Mouse (Mus musculus): ENCODE results near the gene Lce1c. TPM values are rescaled to one million over a fixed set of nuclear protein-coding genes. Genes with fewer than 3 reads are reported as not detected.

The Lce1c gene
- polyA plus RNA-seq (2012; rRNA removed) (not detected in 2 replicates), polyA plus RNA-seq (2014; fragmentation: Nextera tagmentation; extraction: Ambion mirVana) (not detected in 2 replicates)

DNA sequence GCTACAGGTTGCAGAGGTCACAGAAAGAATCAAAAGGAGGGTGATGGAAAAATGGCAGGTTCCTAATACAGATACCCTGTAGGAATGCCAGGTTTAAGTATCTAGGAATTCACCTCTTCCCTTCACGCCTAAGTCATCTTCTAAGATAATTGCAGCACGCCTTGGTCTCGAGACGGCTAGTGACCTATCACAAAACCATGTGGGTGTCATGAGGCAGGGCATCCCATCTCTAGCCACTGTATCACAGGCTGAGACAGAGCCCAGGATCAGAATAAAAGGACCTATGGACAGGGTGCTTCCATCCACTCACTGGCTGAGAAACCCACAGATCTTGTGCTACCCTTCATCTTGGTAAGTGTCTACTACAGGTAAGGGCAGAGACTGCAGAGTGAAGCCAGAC lies at the start of gene Lce1c:
Lce1c (plus strand) TSS at position 301 of the 400 bp plus-strand sequence.
- Histone ChIP-seq H3K4me2 (replicated peaks; ENCODE audit: low read depth, low read length, severe bottlenecking) (no peak within 1 kb of the TSS), H3K27ac (replicated peaks; ENCODE audit: low read depth, low read length) (no peak within 1 kb of the TSS), H3K9me3 (ENCODE audit: control insufficient read depth, low read length) (no peaks in the 10 kb centered on the region), H3K9ac (ENCODE audit: low read depth, low read length, severe bottlenecking) (no peak within 1 kb of the TSS), H3K27me3 (ENCODE audit: control insufficient read depth, insufficient read depth, low read length) (no peaks in the 10 kb centered on the region), H3K36me3 (ENCODE audit: control insufficient read depth, insufficient read depth, low read length) (no peaks in the 10 kb centered on the region), H3K4me3 (replicated peaks; ENCODE audit: low read length) (no peak within 1 kb of the TSS), H3K4me1 (ENCODE audit: control insufficient read depth, insufficient read depth, low read length) (no peaks in the 10 kb centered on the region)
- WGBS, result 94% methylated on average over 4 of the region's 4 CpGs
- ATAC-seq (ENCODE audit: low FRiP score, low read depth) (no peak), DNase-seq (ENCODE audit: low spot score) (no peak)
- no peak for TF ChIP-seq POLR2A (IDR thresholded peaks at IDR 0.05; ENCODE audit: borderline replicate concordance, extremely low read depth, insufficient read depth, insufficient read length)

DNA sequence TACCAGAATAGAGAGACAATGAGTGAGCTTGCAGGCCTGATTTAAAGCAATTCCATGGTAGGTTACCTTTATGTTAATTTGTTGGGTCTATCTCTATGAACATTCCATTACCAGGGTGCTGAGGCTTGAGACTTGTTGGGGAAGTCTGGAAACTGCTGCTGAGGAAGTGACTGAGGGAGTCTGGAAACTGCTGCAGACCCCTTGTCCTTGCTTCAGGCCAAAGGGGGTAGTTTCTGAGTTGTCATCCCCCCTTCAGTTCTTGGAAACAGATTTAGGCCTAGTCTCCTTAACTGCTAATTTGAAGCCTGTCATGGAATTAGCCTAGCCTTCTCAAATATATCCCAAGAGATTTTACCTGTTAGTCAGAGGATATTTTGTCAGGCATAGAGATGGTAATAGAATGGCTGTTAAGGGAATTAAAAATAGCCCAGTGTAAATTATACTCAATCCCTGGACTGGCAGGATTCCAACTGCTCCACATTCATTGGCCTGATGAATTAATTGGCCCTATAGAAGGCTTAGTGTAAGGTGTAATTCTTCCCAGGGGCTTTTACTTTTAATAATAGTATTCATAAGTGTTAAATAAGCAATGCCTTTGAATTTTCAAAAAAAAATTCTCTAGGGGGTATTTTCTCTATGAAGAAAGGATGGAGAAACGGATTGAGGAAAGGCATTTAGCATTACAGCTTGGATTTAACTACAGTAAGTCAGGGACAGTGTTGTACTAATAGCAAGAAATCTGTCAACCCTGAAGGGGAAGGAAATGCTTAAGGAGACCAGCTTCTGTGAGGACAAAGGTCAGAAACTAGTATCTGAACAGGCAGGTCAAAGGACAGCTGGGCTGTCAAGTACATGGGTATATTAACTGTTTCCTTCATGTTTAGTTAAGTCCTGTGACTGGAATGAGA lies 41.0 kb upstream of the Lce1c start:
- no peaks in the 10 kb centered on the region for H3K27me3 ChIP-seq (ENCODE audit: control insufficient read depth, insufficient read depth, low read length)
- ATAC-seq (ENCODE audit: low FRiP score, low read depth) (no peak), DNase-seq (ENCODE audit: low spot score) (no peak)
- H3K9ac ChIP-seq (ENCODE audit: low read depth, low read length, severe bottlenecking), result no peak overlapping the region
- no peak for TF ChIP-seq POLR2A (IDR thresholded peaks at IDR 0.05; ENCODE audit: borderline replicate concordance, extremely low read depth, insufficient read depth, insufficient read length)
- H3K4me3 ChIP-seq (replicated peaks; ENCODE audit: low read length), result no peak overlapping the region
- H3K4me2 ChIP-seq (replicated peaks; ENCODE audit: low read depth, low read length, severe bottlenecking), result no peak overlapping the region
- H3K4me1 ChIP-seq (ENCODE audit: control insufficient read depth, insufficient read depth, low read length), result no peaks in the 10 kb centered on the region
- no peaks in the 10 kb centered on the region for H3K9me3 ChIP-seq (ENCODE audit: control insufficient read depth, low read length)
- no peak overlapping the region for H3K27ac ChIP-seq (replicated peaks; ENCODE audit: low read depth, low read length)
- no peaks in the 10 kb centered on the region for H3K36me3 ChIP-seq (ENCODE audit: control insufficient read depth, insufficient read depth, low read length)
- WGBS, result 22% methylated on average over 1 of the region's 1 CpGs

DNA sequence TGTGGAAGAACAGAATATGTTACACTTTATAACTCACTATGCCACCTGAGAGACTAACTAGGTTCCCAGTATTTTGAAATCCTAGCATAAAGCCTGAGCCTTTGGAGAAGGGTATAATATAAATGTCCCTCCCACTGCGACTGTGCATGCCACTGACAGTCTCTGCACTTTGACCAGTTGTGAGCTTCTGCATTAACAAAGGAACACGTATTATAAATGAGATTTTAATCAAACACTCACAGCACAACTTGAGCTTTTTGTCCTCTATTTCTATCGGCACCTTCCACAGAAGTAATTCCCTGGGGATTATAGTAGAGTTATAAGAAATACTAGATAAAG lies 40.4 kb upstream of the Lce1c start:
- ATAC-seq (ENCODE audit: low FRiP score, low read depth) (no peak), DNase-seq (ENCODE audit: low spot score) (no peak)
- Histone ChIP-seq H3K9ac (ENCODE audit: low read depth, low read length, severe bottlenecking) (no peak overlapping the region), H3K27me3 (ENCODE audit: control insufficient read depth, insufficient read depth, low read length) (no peaks in the 10 kb centered on the region), H3K4me2 (replicated peaks; ENCODE audit: low read depth, low read length, severe bottlenecking) (no peak overlapping the region), H3K4me1 (ENCODE audit: control insufficient read depth, insufficient read depth, low read length) (no peaks in the 10 kb centered on the region), H3K27ac (replicated peaks; ENCODE audit: low read depth, low read length) (no peak overlapping the region), H3K4me3 (replicated peaks; ENCODE audit: low read length) (no peak overlapping the region), H3K9me3 (ENCODE audit: control insufficient read depth, low read length) (no peaks in the 10 kb centered on the region), H3K36me3 (ENCODE audit: control insufficient read depth, insufficient read depth, low read length) (no peaks in the 10 kb centered on the region)
- TF ChIP-seq POLR2A (IDR thresholded peaks at IDR 0.05; ENCODE audit: borderline replicate concordance, extremely low read depth, insufficient read depth, insufficient read length), result no peak
- 83% methylated on average over 3 of the region's 3 CpGs for WGBS

DNA sequence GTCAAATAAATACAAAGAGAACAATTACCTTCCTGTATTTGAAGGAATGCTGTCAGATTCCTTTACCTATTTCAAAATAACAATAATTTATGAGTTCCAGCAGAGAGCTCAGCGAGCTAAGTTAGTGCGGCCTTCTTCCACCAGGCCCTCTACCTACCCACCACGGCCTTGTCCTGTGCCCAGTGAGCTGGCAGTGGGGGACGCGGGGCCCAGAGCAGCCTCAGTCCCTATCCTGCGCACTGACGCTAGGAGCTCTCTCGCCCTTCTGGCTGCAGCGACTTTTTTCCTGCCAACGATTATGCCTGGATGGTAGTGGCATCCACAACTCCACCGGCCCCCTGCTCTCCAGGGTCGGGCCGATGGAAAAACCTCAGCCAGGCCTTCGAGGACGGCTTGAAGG lies 39.2 kb upstream of the Lce1c start:
- H3K27ac ChIP-seq (replicated peaks; ENCODE audit: low read depth, low read length), result no peak overlapping the region
- H3K4me3 ChIP-seq (replicated peaks; ENCODE audit: low read length), result no peak overlapping the region
- H3K4me1 ChIP-seq (ENCODE audit: control insufficient read depth, insufficient read depth, low read length), result no peaks in the 10 kb centered on the region
- DNase-seq (ENCODE audit: low spot score), result no peak
- 88% methylated on average over 15 of the region's 15 CpGs for whole genome bisulfite sequencing
- no peak overlapping the region for H3K4me2 ChIP-seq (replicated peaks; ENCODE audit: low read depth, low read length, severe bottlenecking)
- ATAC-seq (ENCODE audit: low FRiP score, low read depth), result no peak
- TF ChIP-seq POLR2A (IDR thresholded peaks at IDR 0.05; ENCODE audit: borderline replicate concordance, extremely low read depth, insufficient read depth, insufficient read length), result no peak
- no peaks in the 10 kb centered on the region for H3K9me3 ChIP-seq (ENCODE audit: control insufficient read depth, low read length)
- no peaks in the 10 kb centered on the region for H3K36me3 ChIP-seq (ENCODE audit: control insufficient read depth, insufficient read depth, low read length)
- H3K27me3 ChIP-seq (ENCODE audit: control insufficient read depth, insufficient read depth, low read length), result no peaks in the 10 kb centered on the region
- H3K9ac ChIP-seq (ENCODE audit: low read depth, low read length, severe bottlenecking), result no peak overlapping the region

DNA sequence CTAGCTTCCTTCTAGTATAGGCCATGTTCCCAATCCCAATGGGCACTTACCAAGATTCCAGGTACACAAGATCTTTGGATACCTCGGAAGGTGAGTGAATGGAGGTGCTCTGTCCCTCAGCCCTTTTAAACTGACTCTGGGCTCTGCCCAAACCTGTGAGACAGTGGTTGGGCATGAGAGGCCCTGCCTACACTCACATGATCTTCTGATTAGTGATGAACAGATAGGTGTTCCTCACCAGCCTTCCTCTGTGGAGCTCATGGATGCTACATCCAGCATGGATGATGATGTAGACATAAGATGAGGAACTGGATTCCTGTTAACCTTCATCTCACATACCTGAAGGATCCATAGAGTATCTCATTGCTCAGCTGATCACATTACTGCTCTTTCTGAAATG lies 30.8 kb upstream of the Lce1c start, which contains the start of gene Lce1a1:
Lce1a1 (minus strand) TSS at position 101 of the 400 bp plus-strand sequence.
- no peak within 1 kb of the TSS for H3K9ac ChIP-seq (ENCODE audit: low read depth, low read length, severe bottlenecking)
- H3K27me3 ChIP-seq (ENCODE audit: control insufficient read depth, insufficient read depth, low read length), result no peaks in the 10 kb centered on the region
- no peak within 1 kb of the TSS for H3K4me2 ChIP-seq (replicated peaks; ENCODE audit: low read depth, low read length, severe bottlenecking)
- TF ChIP-seq POLR2A (IDR thresholded peaks at IDR 0.05; ENCODE audit: borderline replicate concordance, extremely low read depth, insufficient read depth, insufficient read length), result no peak
- ATAC-seq (ENCODE audit: low FRiP score, low read depth) (no peak), DNase-seq (ENCODE audit: low spot score) (no peak)
- no peak within 1 kb of the TSS for H3K27ac ChIP-seq (replicated peaks; ENCODE audit: low read depth, low read length)
- H3K4me3 ChIP-seq (replicated peaks; ENCODE audit: low read length), result no peak within 1 kb of the TSS
- 79% methylated on average over 1 of the region's 1 CpGs for WGBS
- H3K4me1 ChIP-seq (ENCODE audit: control insufficient read depth, insufficient read depth, low read length), result no peaks in the 10 kb centered on the region
- no peaks in the 10 kb centered on the region for H3K36me3 ChIP-seq (ENCODE audit: control insufficient read depth, insufficient read depth, low read length)
- H3K9me3 ChIP-seq (ENCODE audit: control insufficient read depth, low read length), result no peaks in the 10 kb centered on the region

Data from limb, embryonic 14.5 days (tissue).